ENCODE assay signal across 17 mouse cellular contexts in genomic region chr1:156733559-156733958, GRCm38 (mm10). TPM values are rescaled to one million over a fixed set of nuclear protein-coding genes. Genes with fewer than 3 reads are reported as not detected.
DNase-seq lines count a peak whose midpoint lies in the region; ATAC-seq and TF ChIP-seq lines count a peak whose summit lies in the region.
"Had no signal": no experiment of that assay in that cellular context is flagged by ENCODE, and none has a peak within 500 bp of the region (broad histone marks: within the 10 kb centered on the region; RNA-seq: fewer than 3 reads in every experiment).

No protein-coding gene starts in this region.

- peak; percentile 88 for ATAC-seq in heart, postnatal 0 days (ENCODE audit: insufficient read depth, low read depth)
- peak; percentile 56 for ATAC-seq in limb, embryonic 15.5 days (ENCODE audit: insufficient number of reproducible peaks, low FRiP score, low TSS enrichment, low read depth)
- ATAC-seq: forebrain, embryonic 16.5 days had no signal

- no peak for TF ChIP-seq CTCF in heart, postnatal 0 days (IDR thresholded peaks at IDR 0.05; ENCODE audit: low read depth)

- no peak for TF ChIP-seq EP300 in heart, postnatal 0 days (IDR thresholded peaks at IDR 0.05; ENCODE audit: low read depth)

- DNase-seq in heart, adult 8-10 months (ENCODE audit: low spot score), result peak; percentile 31
- no peak for DNase-seq in heart, postnatal 36 days
- DNase-seq in NIH3T3 (ENCODE audit: low read depth), result peak; percentile 15
- DNase-seq in heart, postnatal 0 days (ENCODE audit: low spot score), result peak; percentile 68
- DNase-seq in thymus, postnatal 14 days, result no peak
- no peak for DNase-seq in embryo, embryonic 10 days (ENCODE audit: low spot score)
- DNase-seq: cerebellum, postnatal 10 days; kidney, postnatal 4 days; lung, postnatal 4 days; right cerebral cortex, postnatal 14 days had no signal

- peaks cover 15% of the 10 kb centered on the region for H3K4me1 ChIP-seq in heart, postnatal 0 days (ENCODE audit: control insufficient read depth, insufficient read depth)
- H3K4me1 ChIP-seq in limb, embryonic 15.5 days, result no peaks in the 10 kb centered on the region; the same call in none of the 2 replicates
- H3K4me1 ChIP-seq: hindbrain, embryonic 10.5 days; midbrain, embryonic 10.5 days; neural tube, embryonic 13.5 days had no signal

- no peak overlapping the region for H3K4me3 ChIP-seq in heart, postnatal 0 days (ENCODE audit: low read depth, low read length)
- no peak overlapping the region for H3K4me3 ChIP-seq in limb, embryonic 15.5 days
- H3K4me3 ChIP-seq: hindbrain, embryonic 10.5 days; midbrain, embryonic 10.5 days; neural tube, embryonic 13.5 days had no signal

- no peak overlapping the region for H3K9ac ChIP-seq in heart, postnatal 0 days (replicated peaks; ENCODE audit: low read depth, low read length)
- H3K9ac ChIP-seq in limb, embryonic 15.5 days, result no peak overlapping the region
- H3K9ac ChIP-seq: lung, embryonic 14.5 days; neural tube, embryonic 13.5 days had no signal

- intact Hi-C loops in heart, postnatal 36 days (cut with DNase I), result no loop called here

- H3K4me2 ChIP-seq in heart, postnatal 0 days (ENCODE audit: low read depth, low read length), result no peak overlapping the region
- H3K4me2 ChIP-seq in limb, embryonic 15.5 days, result no peak overlapping the region
- H3K4me2 ChIP-seq: liver, embryonic 11.5 days; lung, embryonic 14.5 days; neural tube, embryonic 13.5 days had no signal

- no peaks in the 10 kb centered on the region for H3K36me3 ChIP-seq in heart, postnatal 0 days (replicated peaks; ENCODE audit: control insufficient read depth, insufficient read depth, low read length)
- no peaks in the 10 kb centered on the region for H3K36me3 ChIP-seq in limb, embryonic 15.5 days
- H3K36me3 ChIP-seq: hindbrain, embryonic 10.5 days; midbrain, embryonic 10.5 days; neural tube, embryonic 13.5 days had no signal

- 47% methylated on average over 9 of the region's 9 CpGs for WGBS in heart, postnatal 0 days
- WGBS in limb, embryonic 15.5 days, result 69% methylated on average over 9 of the region's 9 CpGs

- H3K27me3 ChIP-seq in heart, postnatal 0 days (ENCODE audit: control insufficient read depth, insufficient read depth, low read length), result no peaks in the 10 kb centered on the region
- H3K27me3 ChIP-seq in limb, embryonic 15.5 days, result no peaks in the 10 kb centered on the region
- H3K27me3 ChIP-seq: neural tube, embryonic 13.5 days had no signal

- peak overlapping the region; percentile 64 for H3K27ac ChIP-seq in heart, postnatal 0 days (ENCODE audit: low read depth)
- H3K27ac ChIP-seq in limb, embryonic 15.5 days, result peak overlapping the region; percentile 83
- H3K27ac ChIP-seq: hindbrain, embryonic 10.5 days; midbrain, embryonic 10.5 days; neural tube, embryonic 13.5 days had no signal

- H3K9me3 ChIP-seq in heart, postnatal 0 days (replicated peaks; ENCODE audit: control insufficient read depth, low read length), result no peaks in the 10 kb centered on the region
- H3K9me3 ChIP-seq in limb, embryonic 15.5 days, result no peaks in the 10 kb centered on the region
- H3K9me3 ChIP-seq: hindbrain, embryonic 10.5 days; midbrain, embryonic 10.5 days; neural tube, embryonic 13.5 days had no signal

RNA-seq across cellular contexts. Expression of gene Fam20b, which starts 14.7 kb away (rescaled TPM):
- total RNA-seq in heart, adult 8-10 months (2022), result 10 to 100 TPM; 59.9 to 68.8 (median 65.7) TPM
- total RNA-seq in heart, postnatal 36 days (2021), result 10 to 100 TPM; 55.4 to 56.6 TPM
- total RNA-seq in heart, postnatal 0 days (2014; rRNA removed; ENCODE audit: low replicate concordance), result 42.9 and 46.7 TPM in 2 replicates
- 17.8 and 20.9 TPM in 2 replicates for polyA plus RNA-seq in heart, postnatal 0 days (2015; fragmentation: Nextera tagmentation; extraction: Ambion mirVana)
- 28.8 and 32.5 TPM in 2 replicates for polyA plus RNA-seq in limb, embryonic 15.5 days (2015; fragmentation: Nextera tagmentation; extraction: Ambion mirVana)

RNA-seq across cellular contexts. Expression of gene Tor3a, which starts 59.4 kb away (rescaled TPM):
- 10 to 100 TPM in 1 of 4 experiments, 1 to 10 TPM in 3; 8.1 to 11.2 (median 9.2) TPM for total RNA-seq in heart, adult 8-10 months (2022)
- 10 to 100 TPM; 10.8 to 14.2 TPM for total RNA-seq in heart, postnatal 36 days (2021)
- total RNA-seq in heart, postnatal 0 days (2014; rRNA removed; ENCODE audit: low replicate concordance), result 6.5 and 59.8 TPM in 2 replicates
- polyA plus RNA-seq in heart, postnatal 0 days (2015; fragmentation: Nextera tagmentation; extraction: Ambion mirVana), result 7.1 and 7.6 TPM in 2 replicates
- polyA plus RNA-seq in limb, embryonic 15.5 days (2015; fragmentation: Nextera tagmentation; extraction: Ambion mirVana), result 13.6 and 13.9 TPM in 2 replicates

Comparison
In these comparisons a context has a peak if more than half of its experiments do, and no peak if none do; other contexts are left out.
1. DNase-seq: peak in heart, adult 8-10 months (single experiment), NIH3T3 (single experiment) and heart, postnatal 0 days (single experiment); none in heart, postnatal 36 days (0 of 2), thymus, postnatal 14 days (single experiment) and embryo, embryonic 10 days (single experiment).